Mouse (Mus musculus) CH12.LX (cell line): ENCODE results near the gene Phykpl. TPM values are rescaled to one million over a fixed set of nuclear protein-coding genes. Genes with fewer than 3 reads are reported as not detected.

ENCODE experiments used
- DNase-seq: peaks from one replicate; pipeline ENCODE4 v3.0.0-alpha.2; 2013; ENCODE audit errors: extremely low read depth
- H3K27ac ChIP-seq: 2 replicates; pipeline ENCODE4 v1.5.1; 2012; ENCODE audit warnings: low read depth, mild to moderate bottlenecking, control low read depth, moderate library complexity; ENCODE audit not compliant: insufficient read depth
- H3K27me3 ChIP-seq: replicated peaks from 2 replicates; pipeline ENCODE3; 2012; ENCODE audit warnings: inconsistent platforms
- H3K36me3 ChIP-seq, 2 experiments: replicated peaks in 1 of 2; 2 replicates each; pipeline versions ENCODE3 to v1.6.1; 2012; ENCODE audit warnings: inconsistent platforms in 1 of 2, low read length in 1 of 2, mild to moderate bottlenecking in 1 of 2, mixed read lengths in 1 of 2, moderate library complexity in 1 of 2; ENCODE audit not compliant: control insufficient read depth in 1 of 2, insufficient read depth in 1 of 2
- H3K4me1 ChIP-seq, 2 experiments: 2 replicates each; pipeline ENCODE4 v1.6.1; 2012; ENCODE audit warnings: inconsistent platforms in 1 of 2, moderate library complexity in 1 of 2; ENCODE audit not compliant: insufficient read depth in 2 of 2, control insufficient read depth in 1 of 2
- H3K4me2 ChIP-seq: 2 replicates; pipeline ENCODE4 v1.6.1; 2012; ENCODE audit warnings: low read depth, mild to moderate bottlenecking, control low read depth; ENCODE audit not compliant: poor library complexity, insufficient read depth, severe bottlenecking
- H3K4me3 ChIP-seq, 3 experiments: fragments of 150-350 bp in 1 of 3; sonication (generic) in 1 of 3; replicated peaks in 1 of 3; 2 replicates each; pipeline versions ENCODE3 to v1.5.1; 2011 to 2012; ENCODE audit warnings: low read depth in 2 of 3, low read length in 2 of 3, mild to moderate bottlenecking in 2 of 3, moderate library complexity in 2 of 3, control low read depth in 1 of 3, improper control_type of control experiment in 1 of 3, inconsistent platforms in 1 of 3, mixed read lengths in 1 of 3; ENCODE audit not compliant: poor library complexity in 1 of 3
- H3K79me2 ChIP-seq: replicated peaks from 2 replicates; pipeline ENCODE4 v1.6.1; 2012; ENCODE audit warnings: mild to moderate bottlenecking, moderate library complexity; ENCODE audit not compliant: control insufficient read depth, poor library complexity, insufficient read depth, severe bottlenecking; ENCODE audit errors: extremely low read depth
- H3K9ac ChIP-seq: 2 replicates; pipeline ENCODE4 v1.6.1; 2012; ENCODE audit warnings: low read depth, mild to moderate bottlenecking, control low read depth, moderate library complexity; ENCODE audit not compliant: insufficient read depth
- H3K9me3 ChIP-seq: replicated peaks from 2 replicates; pipeline ENCODE3; 2012; ENCODE audit warnings: low read length, inconsistent platforms, mixed read lengths
- BHLHE40 ChIP-seq: IDR thresholded peaks from 2 replicates; pipeline ENCODE4 v1.6.1; 2011; ENCODE audit warnings: mild to moderate bottlenecking, low read depth, low read length, improper control_type of control experiment
- CHD1 ChIP-seq: IDR thresholded peaks from 2 replicates; pipeline ENCODE4 v1.6.1; 2012; ENCODE audit warnings: low read depth, low read length, improper control_type of control experiment, inconsistent platforms
- CHD2 ChIP-seq: IDR thresholded peaks from 2 replicates; pipeline ENCODE4 v1.6.1; 2011; ENCODE audit warnings: low read length, improper control_type of control experiment
- CTCF ChIP-seq, 2 experiments: IDR thresholded peaks in 1 of 2; conservative IDR thresholded peaks in 1 of 2; 2 replicates each; pipeline ENCODE4 v1.5.1; 2011 to 2012; ENCODE audit warnings: low read depth in 2 of 2, low read length in 2 of 2, improper control_type of control experiment in 1 of 2, inconsistent platforms in 1 of 2, mild to moderate bottlenecking in 1 of 2, moderate library complexity in 1 of 2
- E2F4 ChIP-seq: IDR thresholded peaks from 2 replicates; pipeline ENCODE4 v1.6.1; 2011; ENCODE audit warnings: low read depth, low read length, improper control_type of control experiment; ENCODE audit not compliant: insufficient replicate concordance
- ELF1 ChIP-seq: IDR thresholded peaks from 2 replicates; pipeline ENCODE4 v1.6.1; 2014; ENCODE audit warnings: low read depth, mild to moderate bottlenecking, inconsistent platforms, low read length, improper control_type of control experiment
- EP300 ChIP-seq: IDR thresholded peaks from 2 replicates; pipeline ENCODE4 v1.6.1; 2011; ENCODE audit warnings: low read length, improper control_type of control experiment
- ETS1 ChIP-seq: conservative IDR thresholded peaks from 2 replicates; pipeline ENCODE4 v1.6.1; 2012; ENCODE audit warnings: low read depth, mild to moderate bottlenecking, inconsistent platforms, low read length, improper control_type of control experiment, moderate library complexity
- GABPA ChIP-seq: IDR thresholded peaks from 2 replicates; pipeline ENCODE4 v1.6.1; 2012; ENCODE audit warnings: low read depth, low read length, improper control_type of control experiment, inconsistent platforms; ENCODE audit not compliant: insufficient replicate concordance
- HCFC1 ChIP-seq: IDR thresholded peaks from 2 replicates; pipeline ENCODE4 v1.6.1; 2012; ENCODE audit warnings: low read depth, mild to moderate bottlenecking, inconsistent platforms, low read length, improper control_type of control experiment
- IRF4 ChIP-seq: IDR thresholded peaks from 2 replicates; pipeline ENCODE4 v1.6.1; 2014; ENCODE audit warnings: low read depth, mild to moderate bottlenecking, inconsistent platforms, low read length, improper control_type of control experiment
- JUN ChIP-seq: IDR thresholded peaks from 2 replicates; pipeline ENCODE4 v1.6.1; 2011; ENCODE audit warnings: low read depth, mild to moderate bottlenecking, low read length, improper control_type of control experiment, moderate library complexity; ENCODE audit not compliant: insufficient read depth
- JUND ChIP-seq: conservative IDR thresholded peaks from 2 replicates; pipeline ENCODE4 v1.6.1; 2011; ENCODE audit warnings: low read depth, low read length, improper control_type of control experiment
- KAT2A ChIP-seq: IDR thresholded peaks from 2 replicates; pipeline ENCODE4 v1.6.1; 2012; ENCODE audit warnings: low read length, improper control_type of control experiment, inconsistent platforms; ENCODE audit not compliant: insufficient replicate concordance
- MAFK ChIP-seq: IDR thresholded peaks from 2 replicates; pipeline ENCODE4 v1.6.1; 2011; ENCODE audit warnings: low read length, improper control_type of control experiment; ENCODE audit not compliant: insufficient replicate concordance
- MAX ChIP-seq: IDR thresholded peaks from 2 replicates; pipeline ENCODE4 v1.6.1; 2011; ENCODE audit warnings: low read length, improper control_type of control experiment
- MAZ ChIP-seq: IDR thresholded peaks from 2 replicates; pipeline ENCODE4 v1.6.1; 2012; ENCODE audit warnings: low read depth, mild to moderate bottlenecking, inconsistent platforms, low read length, improper control_type of control experiment, moderate library complexity
- MEF2A ChIP-seq: IDR thresholded peaks from 2 replicates; pipeline ENCODE4 v1.6.1; 2014; ENCODE audit warnings: low read depth, mild to moderate bottlenecking, inconsistent platforms, low read length, improper control_type of control experiment, borderline replicate concordance
- MXI1 ChIP-seq: IDR thresholded peaks from 2 replicates; pipeline ENCODE4 v1.6.1; 2011; ENCODE audit warnings: mild to moderate bottlenecking, low read depth, low read length, improper control_type of control experiment
- MYC ChIP-seq: IDR thresholded peaks from 2 replicates; pipeline ENCODE4 v1.6.1; 2011; ENCODE audit warnings: low read depth, mild to moderate bottlenecking, improper control_type of control experiment, low read length
- NELFE ChIP-seq: IDR thresholded peaks from 2 replicates; pipeline ENCODE4 v1.6.1; 2011; ENCODE audit warnings: low read depth, low read length, improper control_type of control experiment
- NRF1 ChIP-seq: IDR thresholded peaks from 2 replicates; pipeline ENCODE4 v1.6.1; 2014; ENCODE audit warnings: low read depth, mild to moderate bottlenecking, inconsistent platforms, low read length, improper control_type of control experiment, moderate library complexity
- PAX5 ChIP-seq: IDR thresholded peaks from 2 replicates; pipeline ENCODE4 v1.6.1; 2012; ENCODE audit warnings: low read length, inconsistent platforms, mixed read lengths
- POLR2A ChIP-seq: IDR thresholded peaks from 2 replicates; pipeline ENCODE4 v1.6.1; 2011; ENCODE audit warnings: low read depth, mild to moderate bottlenecking, improper control_type of control experiment, low read length
- POLR2AphosphoS2 ChIP-seq: IDR thresholded peaks from 2 replicates; pipeline ENCODE4 v1.6.1; 2011; ENCODE audit warnings: low read depth, low read length, improper control_type of control experiment
- RAD21 ChIP-seq: IDR thresholded peaks from 2 replicates; pipeline ENCODE4 v1.6.1; 2011; ENCODE audit warnings: low read depth, mild to moderate bottlenecking, low read length, improper control_type of control experiment, moderate library complexity
- RCOR1 ChIP-seq: conservative IDR thresholded peaks from 2 replicates; pipeline ENCODE4 v1.6.1; 2012; ENCODE audit warnings: low read depth, mild to moderate bottlenecking, inconsistent platforms, low read length, improper control_type of control experiment
- SIN3A ChIP-seq: IDR thresholded peaks from 2 replicates; pipeline ENCODE4 v1.6.1; 2012; ENCODE audit warnings: low read length, improper control_type of control experiment, inconsistent platforms
- SMC3 ChIP-seq: IDR thresholded peaks from 2 replicates; pipeline ENCODE4 v1.6.1; 2011; ENCODE audit warnings: low read depth, low read length, improper control_type of control experiment
- TBP ChIP-seq: conservative IDR thresholded peaks from 2 replicates; pipeline ENCODE4 v1.6.1; 2011; ENCODE audit warnings: low read depth, low read length, improper control_type of control experiment
- TCF12 ChIP-seq: IDR thresholded peaks from 2 replicates; pipeline ENCODE4 v1.6.1; 2014; ENCODE audit warnings: low read depth, mild to moderate bottlenecking, inconsistent platforms, low read length, improper control_type of control experiment
- UBTF ChIP-seq: IDR thresholded peaks from 2 replicates; pipeline ENCODE4 v1.6.1; 2012; ENCODE audit warnings: low read depth, mild to moderate bottlenecking, inconsistent platforms, low read length, improper control_type of control experiment, moderate library complexity
- USF1 ChIP-seq: IDR thresholded peaks from 2 replicates; pipeline ENCODE4 v1.6.1; 2014; ENCODE audit warnings: low read depth, mild to moderate bottlenecking, inconsistent platforms, low read length, improper control_type of control experiment
- USF2 ChIP-seq: conservative IDR thresholded peaks from 2 replicates; pipeline ENCODE4 v1.6.1; 2011; ENCODE audit warnings: low read depth, low read length, improper control_type of control experiment
- ZC3H11A ChIP-seq: IDR thresholded peaks from 2 replicates; pipeline ENCODE4 v1.6.1; 2012; ENCODE audit warnings: low read depth, mild to moderate bottlenecking, inconsistent platforms, low read length, improper control_type of control experiment
- ZMIZ1 ChIP-seq: IDR thresholded peaks from 2 replicates; pipeline ENCODE4 v1.6.1; 2012; ENCODE audit warnings: low read depth, mild to moderate bottlenecking, inconsistent platforms, low read length, improper control_type of control experiment
- ZNF384 ChIP-seq: IDR thresholded peaks from 2 replicates; pipeline ENCODE4 v1.6.1; 2012; ENCODE audit warnings: low read depth, low read length, improper control_type of control experiment, inconsistent platforms
- dilution Hi-C: fragments of 300-500 bp; cut with MboI; formaldehyde crosslinking; loops from 2 replicates; pipeline ENCODE4 v1.14.3; 2020; ENCODE audit warnings: low sequenced_read_pairs; ENCODE audit not compliant: extremely low pct_unique_long_range_greater_than_20kb, extremely low pct_ligation_motif_present
- in situ Hi-C: fragments of 300-500 bp; cut with MboI; formaldehyde crosslinking; loops from 3 replicates; pipeline ENCODE4 v1.14.3; 2019; ENCODE audit warnings: low sequenced_read_pairs, low pct_ligation_motif_present, low pct_unique_long_range_greater_than_20kb, mixed read lengths
- polyA plus RNA-seq: library from polyadenylated mRNA; unstranded; fragments of >175 nt; gene quantifications from 2 replicates; pipeline ENCODE4 v1.2.1, GENCODE M21; 2012; ENCODE audit warnings: low read depth; ENCODE audit not compliant: insufficient read length
- total RNA-seq, 2 experiments: library from RNA; depleted of rRNA; stranded (reverse); fragments of 300-350 nt in 1 of 2; fragments of >200 nt in 1 of 2; gene quantifications; 2 replicates each; pipeline ENCODE4 v1.2.3; 2012 to 2014

Gene Phykpl
- total and polyA plus RNA-seq, 3 experiments: 25.2 to 44.0 (median 30.9) TPM

- in situ Hi-C loops: no loop called here
- DNase-seq: peak; percentile 82
- Histone ChIP-seq H3K4me2 (peak overlapping the region; percentile 32), H3K79me2 (peaks cover 6% of the 10 kb centered on the region; the same call in 1 of the 2 replicates), H3K27ac (peak overlapping the region; percentile 61), H3K9ac (peak overlapping the region; percentile 4; the same call in 1 of the 2 replicates), H3K36me3 (peaks cover 15 to 42% of the 10 kb centered on the region in 2 experiments), H3K4me3 (peak overlapping the region; percentile 44 to 55 (median 54)), H3K27me3 (no peaks in the 10 kb centered on the region), H3K4me1 (peaks cover 49 to 79% of the 10 kb centered on the region in 2 experiments), H3K9me3 (peaks cover 3% of the 10 kb centered on the region)
- no peak for TF ChIP-seq USF2
- no peak for TF ChIP-seq USF1
- 0 out of 2 replicates have a peak, but pooled peaks have one; percentile 5 for TF ChIP-seq NELFE
- no peak for TF ChIP-seq RAD21
- TF ChIP-seq SMC3: no peak
- TF ChIP-seq CHD1: no peak
- TF ChIP-seq ETS1: no peak; the same call in 1 of the 2 replicates
- no peak for TF ChIP-seq E2F4
- peak; percentile 60 for TF ChIP-seq POLR2A
- TF ChIP-seq EP300: peak; percentile 51
- TF ChIP-seq NRF1: no peak; the same call in 1 of the 2 replicates
- TF ChIP-seq GABPA: no peak
- TF ChIP-seq KAT2A: no peak; the same call in 1 of the 2 replicates
- TF ChIP-seq POLR2AphosphoS2: no peak
- peak; percentile 15; the same call in 1 of the 2 replicates for TF ChIP-seq MAFK
- TF ChIP-seq MAX: peak; percentile 67
- TF ChIP-seq JUN: no peak
- TF ChIP-seq CTCF (conservative IDR thresholded peaks at IDR 0.05 in 1 of 2, IDR thresholded peaks at IDR 0.05 in 1 of 2; ENCODE audit: low read depth in 2 of 2, low read length in 2 of 2): no peak
- no peak for TF ChIP-seq JUND
- no peak for TF ChIP-seq RCOR1
- TF ChIP-seq ZC3H11A: no peak
- TF ChIP-seq SIN3A: no peak; the same call in 1 of the 2 replicates
- peak; percentile 84 for TF ChIP-seq HCFC1
- TF ChIP-seq PAX5: no peak
- TF ChIP-seq IRF4: peak; percentile 33; the same call in 1 of the 2 replicates
- TF ChIP-seq TCF12: peak; percentile 76
- no peak for TF ChIP-seq ZNF384
- TF ChIP-seq BHLHE40: 0 out of 2 replicates have a peak, but pooled peaks have one; percentile 33
- peak; percentile 85 for TF ChIP-seq ELF1
- TF ChIP-seq MYC: no peak; the same call in 1 of the 2 replicates
- no peak for TF ChIP-seq UBTF
- peak; percentile 61; the same call in 1 of the 2 replicates for TF ChIP-seq ZMIZ1
- TF ChIP-seq TBP: peak; percentile 56; the same call in 1 of the 2 replicates
- TF ChIP-seq MEF2A: peak; percentile 20; the same call in 1 of the 2 replicates
- peak; percentile 72 for TF ChIP-seq MXI1
- peak; percentile 61; the same call in 1 of the 2 replicates for TF ChIP-seq CHD2
- TF ChIP-seq MAZ: 0 out of 2 replicates have a peak, but pooled peaks have one; percentile 77
- dilution Hi-C loops: no loop called here
Observed at GRCm38 (mm10) chr11:51646751-51647667, 62.5 kb downstream of the Phykpl start.
